Mouse (Mus musculus): Measurements from ENCODE around the gene Prox1.

The Prox1 gene

DNA sequence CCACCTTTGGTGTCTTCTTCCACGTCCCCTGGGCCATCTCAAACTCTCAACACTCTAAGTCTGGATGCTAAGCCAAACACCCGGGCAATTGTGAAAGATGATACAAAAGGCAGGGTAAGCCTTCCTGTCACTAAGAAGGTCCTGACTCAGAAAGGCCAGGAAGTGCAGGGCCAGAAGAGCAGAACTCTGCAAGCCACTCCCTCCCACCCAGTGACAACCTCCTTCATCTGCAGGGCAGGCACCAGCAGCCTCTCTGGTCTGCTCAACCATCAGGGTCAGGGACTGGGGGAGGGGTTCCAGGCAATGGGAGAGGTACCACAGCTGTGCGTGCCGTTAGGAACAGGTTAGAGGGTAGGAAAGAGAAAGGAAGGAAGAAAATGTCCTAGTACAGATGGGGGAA, 27.9 kb downstream of the Prox1 start:
- DNase-seq (ENCODE audit: low spot score): no peak

DNA sequence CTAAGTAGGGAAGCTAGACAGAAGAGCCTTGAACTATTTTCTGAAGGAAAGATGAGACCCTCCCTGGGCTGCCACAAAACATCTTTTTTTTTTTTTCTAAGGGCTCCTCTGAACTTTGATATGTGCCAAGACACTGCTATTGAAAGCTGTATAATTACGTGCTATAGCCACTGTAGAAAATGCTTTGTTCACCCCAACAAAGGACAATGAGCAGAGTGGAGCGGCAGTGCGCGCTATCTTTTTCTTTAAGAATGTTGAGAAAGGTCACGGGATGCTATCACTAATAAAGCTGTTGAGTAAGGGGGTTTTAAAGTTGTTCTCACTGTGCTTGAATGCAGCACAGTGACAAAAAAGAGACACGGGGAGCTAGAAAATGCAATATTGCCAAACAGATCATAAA, 30.0 kb downstream of the Prox1 start:
- DNase-seq (ENCODE audit: low spot score): no peak

DNA sequence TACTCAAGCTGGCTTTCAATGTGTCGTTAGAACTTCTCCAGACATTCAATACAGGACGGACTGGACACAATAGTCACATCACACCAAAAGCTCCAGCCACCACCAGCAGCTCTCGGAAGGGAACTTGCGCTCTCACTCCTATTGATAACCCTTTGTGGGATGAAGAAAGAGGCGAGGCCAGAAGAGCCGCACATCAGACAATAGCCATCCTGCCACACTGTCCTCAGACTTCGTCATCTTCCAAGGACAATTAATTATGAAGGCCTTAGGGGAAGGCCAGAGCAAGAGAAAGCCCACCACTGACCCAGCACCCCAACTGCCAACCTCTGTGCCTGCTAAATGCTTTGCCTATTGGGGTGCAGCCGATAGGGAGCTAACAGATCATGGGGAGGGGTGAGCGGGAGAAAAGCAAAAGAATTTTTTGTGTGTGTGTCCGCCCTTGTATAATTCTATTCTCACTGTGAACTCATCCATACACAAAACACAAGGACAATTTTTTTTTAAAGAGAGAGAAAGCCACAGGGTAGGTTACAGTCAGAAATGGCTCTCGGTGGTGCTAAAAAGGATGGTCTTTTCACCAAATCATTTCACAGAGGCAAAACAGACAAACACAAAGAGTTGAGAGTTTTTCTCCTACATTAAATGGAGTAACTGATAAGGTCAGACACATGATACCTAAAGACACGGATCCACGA, 30.7 kb downstream of the Prox1 start:
- DNase-seq (ENCODE audit: low spot score): no peak

DNA sequence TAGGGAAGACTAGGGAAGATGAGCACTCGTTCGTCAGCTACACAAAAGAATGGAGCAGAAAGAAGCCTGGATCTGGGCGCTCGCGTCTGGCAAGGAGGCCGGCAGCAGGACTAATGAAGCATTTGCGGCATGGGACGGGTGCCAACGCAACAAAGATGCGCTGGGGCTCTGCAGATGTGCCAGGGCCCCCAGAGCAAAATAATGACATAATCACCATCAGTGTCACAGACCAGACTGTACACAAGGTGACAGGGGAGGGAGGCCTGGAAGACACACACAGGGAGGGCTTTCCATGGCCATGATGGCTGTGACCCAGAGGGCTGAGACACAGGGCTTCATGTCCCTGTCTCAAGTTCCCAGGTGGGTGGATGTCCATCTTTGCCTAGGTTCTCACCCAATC, 32.6 kb downstream of the Prox1 start:
- DNase-seq (ENCODE audit: low spot score): no peak

DNA sequence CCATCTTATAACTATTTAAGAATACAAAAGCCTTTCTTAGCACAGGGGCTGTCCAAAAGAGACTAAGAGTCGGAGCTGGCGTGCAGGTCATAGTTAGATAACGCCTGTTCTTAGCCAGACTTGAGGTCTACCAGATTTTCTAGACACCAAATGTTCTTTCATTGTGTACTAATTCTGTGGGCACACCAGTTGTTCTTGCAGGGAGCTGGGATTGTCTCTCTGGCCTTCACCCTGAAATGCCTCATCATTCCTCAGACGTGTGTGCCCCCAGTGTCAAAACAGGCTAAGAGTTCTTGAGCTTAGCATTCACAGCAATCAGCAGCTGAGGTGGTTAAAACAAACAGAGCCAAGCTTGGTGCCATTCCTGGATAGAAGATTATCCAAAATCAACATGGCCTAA, 37.6 kb downstream of the Prox1 start:
- no peak for DNase-seq (ENCODE audit: low spot score)

DNA sequence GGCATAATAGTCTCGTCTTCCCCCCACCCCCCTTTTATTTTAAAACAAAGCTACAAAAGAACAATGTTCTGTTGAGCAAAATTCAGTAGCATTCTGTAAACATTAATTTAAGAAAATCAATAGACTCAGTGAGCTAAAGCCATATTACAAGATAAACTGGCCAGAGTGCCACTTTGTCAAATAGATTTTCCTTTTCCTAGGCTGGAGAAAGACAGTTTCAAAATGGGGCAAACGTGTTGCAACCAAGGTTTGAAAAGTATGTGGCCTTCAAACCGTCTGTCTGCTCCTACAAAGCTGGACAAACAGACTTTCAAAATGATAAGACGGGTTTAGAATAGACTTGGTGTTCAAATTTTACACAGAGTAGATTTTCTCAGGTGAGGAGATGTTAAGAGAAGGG, 39.6 kb downstream of the Prox1 start:
- DNase-seq (ENCODE audit: low spot score): no peak

DNA sequence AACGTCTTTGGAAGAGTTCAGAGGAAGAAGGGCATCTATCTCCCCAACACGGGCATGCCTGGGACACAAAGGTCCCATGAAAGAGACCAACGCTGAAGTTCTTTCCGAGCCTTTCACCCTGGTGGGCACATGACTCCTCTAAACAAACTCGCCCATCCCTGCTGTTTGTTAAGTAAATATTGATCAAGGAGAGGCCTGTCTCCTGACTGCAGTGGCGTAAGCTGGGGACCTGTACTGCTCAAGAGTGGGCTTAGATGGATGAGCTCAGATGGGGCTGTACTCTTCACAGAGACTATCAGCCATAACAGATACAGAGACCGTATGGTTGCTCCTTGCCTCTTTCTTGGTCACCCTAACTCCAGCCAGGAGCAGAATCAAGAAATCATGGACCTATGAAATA, 41.0 kb downstream of the Prox1 start:
- no peak for DNase-seq (ENCODE audit: low spot score)

DNA sequence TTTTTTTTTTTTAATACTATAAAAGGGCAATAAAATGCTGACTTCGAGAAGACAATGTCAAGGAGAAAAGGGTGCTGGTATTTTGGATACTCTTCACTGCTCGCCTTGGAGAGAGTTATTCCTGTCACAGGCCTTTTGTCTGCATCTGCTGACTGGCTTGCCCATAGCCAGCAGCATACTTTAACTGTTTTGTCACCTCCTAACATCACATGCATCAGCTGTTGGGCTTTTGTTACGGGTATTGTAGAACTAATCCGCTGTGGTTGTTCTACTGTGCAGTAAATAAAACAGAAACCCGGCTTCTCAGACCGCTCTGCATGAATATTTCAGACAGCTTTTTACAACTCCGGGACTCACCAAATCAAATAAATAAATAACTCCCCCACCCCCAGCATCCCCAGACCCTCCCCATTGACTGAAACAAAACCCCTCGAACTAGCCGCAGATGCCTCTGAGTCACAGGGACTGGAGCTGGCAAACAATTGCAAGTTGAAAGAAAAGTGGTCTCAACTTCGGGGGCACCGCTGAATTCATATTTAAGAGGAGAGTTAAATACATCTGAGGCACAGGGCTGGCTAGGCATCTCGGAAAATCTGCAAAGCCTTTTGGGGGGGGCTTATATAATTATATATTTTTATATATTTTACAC, 41.7 kb downstream of the Prox1 start:
- no peak for DNase-seq (ENCODE audit: low spot score)

DNA sequence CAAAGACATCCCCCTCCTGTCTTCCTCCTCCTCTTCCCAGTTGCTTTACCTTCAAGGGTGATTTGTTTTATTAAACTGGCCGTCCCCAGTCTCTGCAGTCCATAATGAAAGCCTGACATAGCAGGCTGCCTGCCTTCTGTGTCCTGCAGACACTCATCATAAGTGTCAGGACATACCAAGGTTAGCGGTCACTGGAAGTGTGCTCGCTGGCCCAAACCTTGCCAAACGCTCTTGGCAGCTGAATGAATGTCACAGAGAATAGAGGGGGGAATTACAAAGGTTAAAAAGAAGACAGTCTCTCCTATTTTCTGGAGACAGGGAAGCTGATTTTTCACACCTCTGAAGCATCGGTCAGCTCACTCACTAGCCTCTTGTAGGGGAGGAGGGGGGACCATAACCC, 42.6 kb downstream of the Prox1 start:
- DNase-seq (ENCODE audit: low spot score): no peak

DNA sequence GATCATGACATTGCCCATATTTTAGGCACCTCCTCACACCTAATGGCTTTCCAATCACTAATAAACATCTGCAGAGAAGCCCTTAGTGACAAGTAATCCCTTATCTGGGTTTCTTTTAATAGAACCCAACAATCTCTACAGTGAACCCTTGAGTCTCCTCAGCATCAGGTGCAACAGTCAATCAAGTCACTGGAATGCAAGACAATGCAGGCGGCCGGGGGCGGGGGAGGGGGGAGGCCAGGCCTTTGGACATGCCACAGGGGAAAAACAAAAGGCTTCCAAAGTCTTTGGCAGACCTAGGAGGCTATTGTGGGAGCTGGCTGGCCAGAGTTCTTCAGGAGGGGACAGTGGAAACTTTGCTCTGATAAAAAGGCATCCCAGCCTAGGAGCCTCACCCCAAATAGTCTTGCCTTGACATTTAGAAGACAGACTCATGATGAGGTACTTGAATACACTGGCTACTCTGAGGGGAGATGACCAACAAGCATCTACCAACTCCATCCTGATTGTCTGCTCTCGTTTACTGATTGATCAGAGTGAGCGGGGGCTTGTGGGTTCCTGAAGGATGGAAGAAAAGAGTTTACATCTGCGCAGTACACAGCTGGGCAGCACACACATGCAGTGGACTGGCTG, 43.2 kb downstream of the Prox1 start:
- DNase-seq (ENCODE audit: low spot score): no peak

DNA sequence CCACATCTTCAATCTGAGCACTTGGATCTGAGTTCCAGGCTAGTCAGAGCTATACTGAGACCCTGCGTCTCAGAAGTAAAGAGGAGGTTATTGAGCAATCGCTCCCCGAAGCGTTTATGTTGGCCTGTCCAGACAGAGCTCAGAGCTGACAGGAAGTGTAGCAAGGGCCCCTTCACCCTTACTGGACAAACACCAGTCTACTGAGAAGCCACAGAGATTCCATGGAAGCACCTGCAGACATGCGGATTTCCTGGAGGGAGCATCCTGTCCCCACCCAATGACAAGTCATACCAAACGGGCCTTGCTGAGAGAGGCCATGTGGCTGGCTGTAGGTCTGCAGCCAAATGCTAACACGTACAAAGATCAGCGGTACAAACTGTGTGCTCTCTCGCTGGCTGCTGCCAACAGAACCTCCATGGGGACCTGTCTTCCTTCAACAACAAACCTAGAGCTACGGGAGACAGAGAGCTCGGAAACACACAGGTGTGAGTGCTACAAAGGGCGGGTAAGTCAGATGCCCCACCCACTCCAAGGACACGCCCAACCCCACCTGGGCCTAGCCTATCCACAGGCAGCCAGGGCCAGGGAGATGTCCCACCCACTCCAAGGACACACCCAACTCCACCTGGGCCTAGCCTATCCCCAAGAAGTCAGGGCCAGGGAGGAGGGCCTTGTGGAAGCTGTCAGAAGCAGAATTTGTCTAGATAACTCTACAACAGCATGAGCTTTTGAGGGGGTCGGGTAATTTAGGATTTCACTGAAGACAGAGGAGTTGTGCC, 45.4 kb downstream of the Prox1 start:
- no peak for DNase-seq (ENCODE audit: low spot score)

DNA sequence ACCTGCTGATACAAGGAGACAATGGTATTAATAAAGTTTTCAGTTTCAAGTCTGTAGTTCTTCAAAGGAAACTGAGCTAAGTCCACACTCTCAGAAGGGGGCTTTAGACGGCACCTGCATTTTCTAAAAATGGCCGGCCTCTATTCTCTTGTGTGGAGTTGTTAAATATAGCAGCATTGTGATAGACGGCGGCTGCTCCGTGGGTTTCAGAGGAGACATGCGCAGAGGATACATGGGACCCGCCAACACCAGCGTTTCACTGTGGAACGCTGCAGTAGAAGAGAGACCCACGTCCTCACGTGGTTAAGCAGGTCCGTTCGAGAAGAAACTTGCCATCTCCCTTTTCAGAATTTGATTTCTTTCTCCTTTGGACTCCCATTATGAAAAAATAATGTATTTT, 47.1 kb downstream of the Prox1 start:
- no peak for DNase-seq (ENCODE audit: low spot score)

DNA sequence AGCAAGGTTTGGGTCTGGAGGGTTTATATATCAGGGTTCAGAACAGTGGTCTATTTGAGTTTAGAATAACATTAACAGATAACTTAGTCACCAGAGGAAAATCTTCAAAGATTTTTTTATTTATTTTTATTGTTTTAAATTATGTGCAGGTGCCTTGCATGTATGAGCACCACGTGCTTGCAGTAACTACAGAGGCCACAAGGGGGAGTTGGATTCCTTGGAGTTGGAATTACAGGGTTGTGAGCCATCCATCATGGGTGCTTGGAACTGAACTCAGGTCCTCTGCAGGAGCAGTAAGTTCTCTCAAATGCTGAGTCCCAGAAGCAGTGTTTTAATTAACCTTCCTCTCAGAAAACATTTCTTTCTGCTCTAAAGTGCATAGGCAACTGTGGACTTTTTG, 54.5 kb downstream of the Prox1 start:
- DNase-seq (ENCODE audit: low spot score): no peak

DNA sequence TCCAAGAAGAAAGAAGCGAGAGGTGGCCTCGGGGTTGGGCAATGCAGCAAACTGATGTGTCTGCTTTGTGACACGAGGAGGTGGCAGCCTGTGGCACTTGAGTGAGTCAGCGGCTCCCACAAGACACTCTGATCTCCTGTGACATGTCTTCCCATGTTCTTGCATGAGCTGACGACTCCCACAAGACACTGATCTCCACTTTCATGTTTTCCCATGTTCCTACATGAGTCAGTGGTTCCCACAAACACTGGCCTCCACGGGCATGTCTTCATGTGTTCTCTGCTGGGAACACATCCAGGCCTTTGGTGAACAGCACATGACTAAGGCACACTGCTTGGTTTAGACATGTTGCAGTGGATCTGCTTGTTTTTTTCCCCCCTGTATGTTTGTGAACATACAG, 58.8 kb downstream of the Prox1 start:
- DNase-seq (ENCODE audit: low spot score): no peak

DNA sequence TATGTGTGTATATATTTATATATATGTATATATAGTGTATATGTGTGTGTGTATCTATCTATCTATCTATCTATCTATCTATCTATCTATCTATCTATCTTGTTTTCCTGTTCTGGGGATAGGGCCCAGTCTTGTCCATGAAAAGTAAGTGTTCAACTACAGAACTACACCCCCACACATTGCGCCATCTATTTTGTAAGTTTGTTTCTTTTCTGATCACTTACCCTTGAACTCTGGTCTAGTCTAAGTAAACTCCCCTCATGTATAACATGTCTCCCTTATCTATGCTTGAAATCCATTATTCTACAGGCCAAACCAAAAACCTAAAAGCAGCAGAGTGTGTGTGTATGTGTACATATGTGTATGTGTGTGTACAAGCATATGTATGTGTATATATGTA, 62.9 kb downstream of the Prox1 start:
- no peak for DNase-seq (ENCODE audit: low spot score)

DNA sequence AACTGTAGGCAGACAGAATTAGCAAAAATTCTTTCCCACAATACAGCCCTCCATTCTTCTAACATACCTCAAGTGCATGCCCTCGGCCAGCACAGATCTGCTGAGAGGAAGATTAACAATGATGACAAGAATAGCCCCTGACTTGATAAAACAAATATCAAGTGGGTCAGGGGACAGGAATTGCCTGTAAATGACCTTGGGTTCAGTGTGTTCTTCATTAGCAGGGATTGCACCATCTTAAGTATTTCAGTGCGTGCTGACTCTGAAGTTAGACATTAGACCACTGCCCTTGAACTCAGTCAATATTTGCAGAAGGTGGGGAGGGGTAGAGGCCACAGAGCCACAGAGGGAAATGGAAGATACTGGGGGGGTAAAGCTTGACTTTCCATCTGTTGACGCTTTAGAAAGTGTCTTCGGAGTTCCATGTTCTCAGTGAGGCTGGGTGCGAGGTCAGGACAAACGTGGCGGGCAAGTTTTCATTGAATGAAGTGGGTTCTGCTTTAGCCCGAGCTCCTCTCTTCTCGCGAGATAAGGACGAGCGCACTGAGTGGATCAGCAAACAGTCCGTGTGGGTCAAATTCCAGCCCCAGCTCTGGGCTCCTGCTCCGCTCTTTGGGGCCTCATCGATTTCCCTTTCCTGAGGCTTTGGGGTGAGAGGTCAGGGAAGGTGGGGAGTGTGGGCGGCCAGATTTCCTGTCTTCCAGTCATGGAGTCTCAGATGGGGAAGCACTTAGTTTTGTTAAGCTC, 63.7 kb downstream of the Prox1 start:
- DNase-seq (ENCODE audit: low spot score): no peak

DNA sequence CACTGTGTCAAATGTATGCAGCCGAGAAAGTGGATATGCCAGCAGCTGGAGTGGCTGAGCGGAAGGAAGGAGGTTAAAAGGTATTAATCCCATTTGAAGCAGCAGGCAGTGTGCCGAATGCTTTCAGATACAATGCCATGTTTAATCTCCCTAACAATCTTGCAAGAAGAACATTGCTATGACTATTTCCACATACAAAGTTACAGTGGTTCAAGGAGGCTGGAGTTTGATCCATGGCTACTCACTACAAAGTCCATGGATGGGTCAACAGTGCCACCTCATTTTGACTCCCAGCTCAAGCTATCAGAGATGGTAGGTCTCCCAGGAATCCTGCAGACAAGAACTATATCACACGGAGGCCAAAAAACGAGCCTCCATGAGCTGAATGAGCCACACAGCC, 64.5 kb downstream of the Prox1 start:
- DNase-seq (ENCODE audit: low spot score): no peak

DNA sequence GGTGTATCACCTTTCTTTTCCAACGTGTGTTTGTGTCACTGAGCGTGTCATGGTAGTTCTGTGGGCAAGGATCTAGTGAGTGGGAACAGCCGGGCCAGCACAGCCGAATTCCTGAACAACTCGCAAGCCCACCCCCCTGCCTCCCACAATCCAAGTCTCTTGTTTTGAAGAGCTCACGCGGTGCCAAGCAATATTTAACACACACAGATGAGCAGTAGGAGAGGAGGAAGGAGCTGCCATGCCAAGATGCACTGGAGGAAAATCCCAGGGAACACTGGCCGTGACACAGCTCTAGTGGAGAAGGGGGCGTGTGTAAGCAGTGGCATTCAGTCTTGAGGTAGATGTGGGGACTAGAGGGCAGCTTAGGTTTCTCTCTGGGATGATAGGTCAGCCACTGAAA, 77.2 kb downstream of the Prox1 start:
- DNase-seq (ENCODE audit: low spot score): no peak

DNA sequence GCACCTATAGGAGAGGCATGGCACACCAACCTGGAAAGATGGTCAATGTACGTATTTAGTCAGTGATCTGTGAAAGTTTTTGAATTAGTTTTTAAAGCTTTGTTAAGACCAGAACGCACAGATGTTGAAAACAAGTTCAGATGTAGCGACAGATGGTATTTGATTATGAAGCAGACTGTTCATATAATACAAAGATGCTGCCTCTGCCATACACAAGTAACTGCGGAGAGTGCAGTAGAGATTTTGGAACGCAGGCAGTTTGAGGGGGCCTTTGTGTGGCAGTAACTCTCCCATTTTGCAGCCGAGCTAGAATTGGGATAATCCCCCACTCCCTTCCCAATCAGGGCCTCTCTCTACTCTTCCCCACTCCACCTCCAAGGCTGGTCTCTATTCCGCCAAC, 78.4 kb downstream of the Prox1 start:
- peak; percentile 62 for DNase-seq (ENCODE audit: low spot score)

DNA sequence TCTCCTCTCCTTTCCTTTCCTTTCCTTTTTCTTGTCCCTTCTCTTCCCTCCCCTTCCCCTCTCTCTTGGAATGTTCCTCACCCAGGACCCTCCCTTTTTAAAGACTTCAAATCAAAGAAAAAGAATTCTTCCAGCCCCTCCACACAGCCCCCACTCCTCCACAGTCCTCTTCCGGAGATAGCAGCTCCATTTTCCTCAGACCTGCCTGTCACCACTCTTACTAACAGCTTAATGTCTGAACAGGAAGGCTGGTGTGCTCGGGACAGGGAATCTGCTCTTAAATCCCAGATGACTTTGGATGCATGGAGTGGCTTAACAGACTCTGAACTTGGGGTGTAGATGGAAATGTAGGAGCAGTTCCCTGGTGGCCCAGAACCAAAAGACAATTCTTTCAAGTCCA, 81.6 kb downstream of the Prox1 start:
- no peak for DNase-seq (ENCODE audit: low spot score)

DNA sequence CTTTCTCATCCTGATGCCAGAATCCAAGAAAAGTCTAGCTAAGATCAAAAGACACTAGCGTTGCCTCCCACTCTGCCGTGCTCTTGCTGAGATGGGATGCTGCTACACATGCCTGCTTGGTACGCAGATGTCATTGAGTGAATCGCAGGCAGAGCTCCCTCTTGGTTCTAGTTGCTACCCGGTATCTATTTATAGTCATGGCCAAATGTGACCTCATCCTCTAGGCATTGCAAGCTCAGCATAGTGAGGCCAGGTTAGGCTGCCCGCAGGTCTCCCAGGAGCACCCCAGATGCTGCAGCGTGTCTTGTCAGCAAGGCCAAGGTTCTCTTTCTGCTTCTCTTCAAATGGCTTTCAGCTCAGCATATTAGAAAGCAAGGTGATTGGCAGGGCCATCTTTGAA, 84.8 kb downstream of the Prox1 start:
- no peak for DNase-seq (ENCODE audit: low spot score)

DNA sequence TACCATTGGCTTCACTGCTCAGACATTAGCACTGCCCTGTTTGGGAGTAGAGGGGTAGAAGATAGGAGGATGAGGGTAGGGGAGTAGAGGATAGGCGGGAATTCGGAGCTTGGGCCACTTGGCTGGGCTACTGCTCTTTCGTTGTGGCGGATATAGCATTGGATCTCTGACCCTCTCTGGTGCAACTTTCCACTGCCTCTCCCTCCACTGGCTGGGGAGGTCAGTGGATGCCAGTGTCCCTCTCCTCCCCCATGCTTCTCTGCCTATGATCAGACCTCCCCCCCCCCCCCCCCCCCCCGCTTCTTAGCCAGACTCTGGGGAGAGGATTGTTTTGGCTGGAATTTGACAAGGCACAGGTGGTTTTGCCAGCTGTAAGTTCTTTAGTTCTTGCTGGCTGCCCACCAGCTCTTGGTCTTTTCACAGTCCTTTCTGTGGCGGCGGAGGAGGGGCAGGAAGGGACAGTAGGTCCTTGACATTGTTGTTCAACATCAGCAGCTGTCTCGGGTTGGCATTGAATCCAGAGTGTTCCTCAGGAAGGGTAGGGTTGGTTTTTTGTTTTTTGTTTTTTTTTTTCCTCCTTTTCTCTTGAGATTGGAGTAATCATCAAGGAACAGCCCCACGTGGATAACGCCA, 90.8 kb downstream of the Prox1 start:
- no peak for DNase-seq (ENCODE audit: low spot score)

Data from layer of hippocampus, adult 11-12 months (tissue).